Mouse (Mus musculus) megakaryocyte, adult 5-6 weeks (primary cell): Measurements from ENCODE around the gene Olfr106-ps. TPM values are rescaled to one million over a fixed set of nuclear protein-coding genes. Genes with fewer than 3 reads are reported as not detected.

Source experiments
- ATAC-seq: 2 replicates; pipeline ENCODE4 v1.8.0; 2016; ENCODE audit warnings: mild to moderate bottlenecking, inconsistent platforms; ENCODE audit not compliant: poor library complexity, severe bottlenecking
- total RNA-seq, 2 experiments: library from RNA; stranded (forward) in 1 of 2; stranded (reverse) in 1 of 2; fragments of 153-499, 151-499 nt in 1 of 2; fragments of 221-1000, 200-1000 nt in 1 of 2; gene quantifications; 2 replicates each; pipeline versions ENCODE4 v1.2.3 to v1.2.4; 2015 to 2017

Gene Olfr106-ps
- total RNA-seq (2015) (not detected in 2 replicates), total RNA-seq (2017) (not detected in 2 replicates)

GRCm38 (mm10) chr17:37390093-37390492 is at the start of gene Olfr106-ps:
Gene Olfr106-ps, plus strand, starts transcription at chr17:37390393.
- no peak for ATAC-seq

- ATAC-seq, result no peak
Observed at GRCm38 (mm10) chr17:37359282-37359681, 30.9 kb upstream of the Olfr106-ps start, which contains the start of gene Olfr104-ps. Gene Olfr104-ps, plus strand, starts transcription at chr17:37359582.

- no peak for ATAC-seq
Observed at GRCm38 (mm10) chr17:37378733-37379132, 11.5 kb upstream of the Olfr106-ps start, which contains the start of gene Olfr105-ps. Gene Olfr105-ps, plus strand, starts transcription at chr17:37379033.

GRCm38 (mm10) chr17:37398926-37399325 is 8.7 kb downstream of the Olfr106-ps start, which contains the start of gene Olfr107:
Gene Olfr107, plus strand, starts transcription at chr17:37399226.
- no peak for ATAC-seq

GRCm38 (mm10) chr17:37413380-37413779 is 23.2 kb downstream of the Olfr106-ps start:
- no peak for ATAC-seq

- ATAC-seq, result no peak
Observed at GRCm38 (mm10) chr17:37445180-37445579, 55.0 kb downstream of the Olfr106-ps start, which contains the start of gene Olfr108. Gene Olfr108, plus strand, starts transcription at chr17:37445480.

Other genes starting within 250 kb of the Olfr106-ps start
- gene Olfr93, start 228.9 kb upstream of the Olfr106-ps start, total RNA-seq (2015), result not detected in 2 replicates
- gene Olfr93, start 228.9 kb upstream of the Olfr106-ps start, total RNA-seq (2017), result not detected in 2 replicates
- not detected in 2 replicates for gene Ubd, start 196.5 kb upstream of the Olfr106-ps start, total RNA-seq (2015)
- 0.40 TPM in 1 of 2 replicates, not detected in the other for gene Ubd, start 196.5 kb upstream of the Olfr106-ps start, total RNA-seq (2017)
- not detected in 2 replicates for gene Olfr94, start 189.4 kb upstream of the Olfr106-ps start, total RNA-seq (2015)
- gene Olfr94, start 189.4 kb upstream of the Olfr106-ps start, total RNA-seq (2017), result not detected in 2 replicates
- gene Olfr95, start 177.3 kb upstream of the Olfr106-ps start, total RNA-seq (2015), result not detected in 2 replicates
- 0.04 TPM in 1 of 2 replicates, not detected in the other for gene Olfr95, start 177.3 kb upstream of the Olfr106-ps start, total RNA-seq (2017)
- not detected in 2 replicates for gene Olfr96, start 170.2 kb upstream of the Olfr106-ps start, total RNA-seq (2015)
- gene Olfr96, start 170.2 kb upstream of the Olfr106-ps start, total RNA-seq (2017), result not detected in 2 replicates
- not detected in 2 replicates for gene Olfr97, start 153.1 kb upstream of the Olfr106-ps start, total RNA-seq (2015)
- gene Olfr97, start 153.1 kb upstream of the Olfr106-ps start, total RNA-seq (2017), result not detected in 2 replicates
- not detected in 2 replicates for gene Olfr98, start 126.6 kb upstream of the Olfr106-ps start, total RNA-seq (2015)
- gene Olfr98, start 126.6 kb upstream of the Olfr106-ps start, total RNA-seq (2017), result not detected in 2 replicates
- gene H2-M3, start 120.2 kb upstream of the Olfr106-ps start, total RNA-seq (2015), result 17.4 and 20.9 TPM in 2 replicates
- 42.3 and 45.1 TPM in 2 replicates for gene H2-M3, start 120.2 kb upstream of the Olfr106-ps start, total RNA-seq (2017)
- not detected in 2 replicates for gene Olfr99, start 106.9 kb upstream of the Olfr106-ps start, total RNA-seq (2015)
- gene Olfr99, start 106.9 kb upstream of the Olfr106-ps start, total RNA-seq (2017), result not detected in 2 replicates
- gene Olfr101, start 86.1 kb upstream of the Olfr106-ps start, total RNA-seq (2015), result not detected in 2 replicates
- not detected in 2 replicates for gene Olfr101, start 86.1 kb upstream of the Olfr106-ps start, total RNA-seq (2017)
- not detected in 2 replicates for gene Olfr102, start 73.3 kb upstream of the Olfr106-ps start, total RNA-seq (2015)
- not detected in 2 replicates for gene Olfr102, start 73.3 kb upstream of the Olfr106-ps start, total RNA-seq (2017)
- not detected in 2 replicates for gene Olfr103, start 50.7 kb upstream of the Olfr106-ps start, total RNA-seq (2015)
- gene Olfr103, start 50.7 kb upstream of the Olfr106-ps start, total RNA-seq (2017), result not detected in 2 replicates
- gene Olfr104-ps, start 30.8 kb upstream of the Olfr106-ps start, total RNA-seq (2015), result not detected in 2 replicates
- gene Olfr104-ps, start 30.8 kb upstream of the Olfr106-ps start, total RNA-seq (2017), result not detected in 2 replicates
- not detected in 2 replicates for gene Olfr105-ps, start 11.4 kb upstream of the Olfr106-ps start, total RNA-seq (2015)
- gene Olfr105-ps, start 11.4 kb upstream of the Olfr106-ps start, total RNA-seq (2017), result not detected in 2 replicates
- not detected in 2 replicates for gene Olfr107, start 8.8 kb downstream of the Olfr106-ps start, total RNA-seq (2015)
- not detected in 2 replicates for gene Olfr107, start 8.8 kb downstream of the Olfr106-ps start, total RNA-seq (2017)
- gene Olfr108, start 55.1 kb downstream of the Olfr106-ps start, total RNA-seq (2015), result not detected in 2 replicates
- gene Olfr108, start 55.1 kb downstream of the Olfr106-ps start, total RNA-seq (2017), result not detected in 2 replicates
- gene Olfr109, start 68.5 kb downstream of the Olfr106-ps start, total RNA-seq (2015), result not detected in 2 replicates
- gene Olfr109, start 68.5 kb downstream of the Olfr106-ps start, total RNA-seq (2017), result not detected in 2 replicates
- 0.62 TPM in 1 of 2 replicates, not detected in the other for gene H2-M2, start 93.2 kb downstream of the Olfr106-ps start, total RNA-seq (2015)
- not detected in 2 replicates for gene H2-M2, start 93.2 kb downstream of the Olfr106-ps start, total RNA-seq (2017)
- not detected in 2 replicates for gene Olfr110, start 102.1 kb downstream of the Olfr106-ps start, total RNA-seq (2015)
- gene Olfr110, start 102.1 kb downstream of the Olfr106-ps start, total RNA-seq (2017), result not detected in 2 replicates
- gene Olfr111, start 117.6 kb downstream of the Olfr106-ps start, total RNA-seq (2015), result not detected in 2 replicates
- gene Olfr111, start 117.6 kb downstream of the Olfr106-ps start, total RNA-seq (2017), result not detected in 2 replicates
- gene Olfr112, start 179.1 kb downstream of the Olfr106-ps start, total RNA-seq (2015), result not detected in 2 replicates
- gene Olfr112, start 179.1 kb downstream of the Olfr106-ps start, total RNA-seq (2017), result not detected in 2 replicates
- gene Olfr113, start 187.3 kb downstream of the Olfr106-ps start, total RNA-seq (2015), result not detected in 2 replicates
- gene Olfr113, start 187.3 kb downstream of the Olfr106-ps start, total RNA-seq (2017), result not detected in 2 replicates
- gene Olfr114, start 202.3 kb downstream of the Olfr106-ps start, total RNA-seq (2015), result not detected in 2 replicates
- gene Olfr114, start 202.3 kb downstream of the Olfr106-ps start, total RNA-seq (2017), result not detected in 2 replicates
- gene Olfr115, start 236.7 kb downstream of the Olfr106-ps start, total RNA-seq (2015), result not detected in 2 replicates
- gene Olfr115, start 236.7 kb downstream of the Olfr106-ps start, total RNA-seq (2017), result not detected in 2 replicates
- not detected in 2 replicates for gene Olfr116, start 236.8 kb downstream of the Olfr106-ps start, total RNA-seq (2015)
- not detected in 2 replicates for gene Olfr116, start 236.8 kb downstream of the Olfr106-ps start, total RNA-seq (2017)